ENCODE assay signal across 16 mouse cellular contexts in genomic region chr7:117846041-117846440, GRCm38 (mm10).
"Had no signal": no experiment of that assay in that cellular context is flagged by ENCODE, and none has a peak within 500 bp of the region (broad histone marks: within the 10 kb centered on the region; RNA-seq: fewer than 3 reads in every experiment).

No protein-coding gene starts in this region.

- H3K36me3 ChIP-seq: neural tube, embryonic 13.5 days; neural tube, embryonic 15.5 days; stomach, embryonic 15.5 days had no signal

- H3K9ac ChIP-seq: neural tube, embryonic 13.5 days; neural tube, embryonic 15.5 days; stomach, embryonic 15.5 days had no signal

- DNase-seq: retina, postnatal 1 day; right cerebral cortex, adult 18-20 months; right cerebral cortex, postnatal 14 days; right cerebral cortex, postnatal 25 days; right cerebral cortex, postnatal 4 days; spleen, adult 18-20 months; thymus, adult 18-20 months; thymus, adult 2 months; thymus, postnatal 14 days; thymus, postnatal 25 days; thymus, postnatal 36 days; thymus, postnatal 4 days had no signal

- H3K9me3 ChIP-seq: neural tube, embryonic 13.5 days; neural tube, embryonic 15.5 days; stomach, embryonic 15.5 days had no signal

- H3K4me1 ChIP-seq: stomach, embryonic 15.5 days had no signal

- H3K4me2 ChIP-seq: neural tube, embryonic 13.5 days; neural tube, embryonic 15.5 days; stomach, embryonic 15.5 days had no signal

- H3K27me3 ChIP-seq: neural tube, embryonic 15.5 days; stomach, embryonic 15.5 days had no signal

- H3K27ac ChIP-seq: neural tube, embryonic 13.5 days; neural tube, embryonic 15.5 days; stomach, embryonic 15.5 days; stomach, postnatal 0 days had no signal

- H3K4me3 ChIP-seq: neural tube, embryonic 13.5 days; neural tube, embryonic 15.5 days; stomach, embryonic 15.5 days had no signal
